Mouse (Mus musculus): ENCODE measurements around the gene Gm3594. TPM values are rescaled to one million over a fixed set of nuclear protein-coding genes. Genes with fewer than 3 reads are reported as not detected.
"Not testable (repeated sequence)": the region's sequence is repeated elsewhere in the genome, so short reads cannot be mapped to it uniquely, and the experiment has no call there.

The Gm3594 gene
- total RNA-seq (2017): not detected in 2 replicates

DNA sequence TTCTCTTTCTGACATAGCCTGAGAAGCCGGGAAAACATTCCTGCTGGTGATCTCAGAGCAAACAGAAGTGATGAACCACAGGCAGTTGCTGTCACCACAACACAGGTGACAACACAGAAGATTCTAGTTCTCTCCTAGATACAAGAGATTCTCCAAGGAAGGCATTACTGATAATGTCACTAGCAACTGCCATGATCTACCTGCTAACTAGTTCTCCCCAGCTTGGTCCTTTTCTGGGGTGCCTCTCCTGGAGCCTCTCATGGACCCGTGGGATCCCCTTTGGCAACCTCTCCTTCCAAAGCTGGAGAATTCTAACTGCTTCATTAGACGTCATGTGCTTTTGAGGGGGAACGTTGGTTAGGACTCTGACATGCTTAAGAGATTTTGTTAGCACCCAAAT is at the start of gene Gm3594:
Gene Gm3594, minus strand, starts transcription at position 101 of the 400 bp plus-strand sequence.
- not testable (repeated sequence) for ATAC-seq (ENCODE audit: extremely low read depth, insufficient number of reproducible peaks, low FRiP score, poor library complexity, severe bottlenecking)

DNA sequence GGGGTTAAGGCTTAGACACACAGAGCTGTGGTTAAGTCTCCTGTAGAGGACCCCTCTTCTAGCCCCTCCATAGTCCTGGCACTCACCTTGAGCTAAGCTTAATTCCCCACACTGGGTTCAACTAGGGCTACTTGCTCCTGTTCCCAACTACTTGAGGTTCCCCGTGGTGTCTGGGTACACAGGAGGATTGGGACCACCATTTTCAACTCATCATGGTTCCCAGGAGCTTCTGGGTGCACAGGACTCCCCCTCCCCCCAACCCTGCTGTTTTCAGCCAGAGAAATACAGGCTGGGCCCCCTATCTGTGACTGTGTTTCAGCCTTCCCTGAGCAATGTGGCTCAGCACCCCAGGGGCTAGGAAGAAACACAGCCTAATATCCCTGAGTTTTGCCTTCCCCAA is 41.9 kb upstream of the Gm3594 start:
- ATAC-seq (ENCODE audit: extremely low read depth, insufficient number of reproducible peaks, low FRiP score, poor library complexity, severe bottlenecking): not testable (repeated sequence)

DNA sequence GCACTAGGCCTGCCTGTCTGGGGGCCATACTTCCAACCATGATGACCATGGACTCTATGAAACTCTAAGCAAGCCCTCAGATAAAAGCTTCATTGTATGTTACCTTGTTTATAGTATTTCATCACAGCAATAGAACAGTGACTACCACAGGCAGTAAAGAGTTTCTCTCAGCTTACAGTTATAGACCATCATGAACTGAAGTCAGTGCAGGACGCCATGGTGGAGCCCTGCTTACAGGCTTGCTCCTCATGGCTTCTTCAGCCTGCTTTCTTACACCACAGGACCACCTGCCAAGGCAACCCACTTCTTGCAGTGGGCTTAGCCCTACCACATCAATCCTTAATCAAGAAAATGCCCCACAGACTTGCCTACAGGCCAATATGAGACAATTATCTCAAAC is 41.1 kb upstream of the Gm3594 start:
- ATAC-seq (ENCODE audit: extremely low read depth, insufficient number of reproducible peaks, low FRiP score, poor library complexity, severe bottlenecking): not testable (repeated sequence)

GRCm38 (mm10) chr14:6482126-6482525 is 37.7 kb upstream of the Gm3594 start:
- ATAC-seq (ENCODE audit: extremely low read depth, insufficient number of reproducible peaks, low FRiP score, poor library complexity, severe bottlenecking): not testable (repeated sequence)

GRCm38 (mm10) chr14:6471856-6472255 is 27.4 kb upstream of the Gm3594 start:
- ATAC-seq (ENCODE audit: extremely low read depth, insufficient number of reproducible peaks, low FRiP score, poor library complexity, severe bottlenecking): not testable (repeated sequence)

- ATAC-seq (ENCODE audit: extremely low read depth, insufficient number of reproducible peaks, low FRiP score, poor library complexity, severe bottlenecking): not testable (repeated sequence)
These were observed 3.6 kb downstream of the Gm3594 start for GRCm38 (mm10) chr14:6440774-6441173.

DNA sequence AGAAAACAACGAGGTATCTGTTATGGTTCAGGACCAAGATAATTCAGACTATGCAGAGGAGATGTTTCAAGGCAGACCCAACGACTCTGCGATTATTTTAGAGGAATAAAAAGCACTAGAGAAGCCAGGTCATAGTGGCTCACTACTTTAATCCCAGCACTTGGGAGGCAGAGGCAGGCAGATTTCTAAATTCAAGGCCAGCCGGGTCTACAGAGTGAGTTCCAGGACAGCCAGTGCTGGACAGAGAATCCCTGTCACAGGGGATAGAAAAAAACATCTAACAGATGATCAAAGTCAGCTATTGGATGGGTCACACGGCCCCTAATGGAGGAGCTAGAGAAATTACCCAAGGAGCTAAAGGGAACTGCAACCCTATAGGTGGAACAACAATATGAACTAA is 4.2 kb downstream of the Gm3594 start:
- ATAC-seq (ENCODE audit: extremely low read depth, insufficient number of reproducible peaks, low FRiP score, poor library complexity, severe bottlenecking): not testable (repeated sequence)

DNA sequence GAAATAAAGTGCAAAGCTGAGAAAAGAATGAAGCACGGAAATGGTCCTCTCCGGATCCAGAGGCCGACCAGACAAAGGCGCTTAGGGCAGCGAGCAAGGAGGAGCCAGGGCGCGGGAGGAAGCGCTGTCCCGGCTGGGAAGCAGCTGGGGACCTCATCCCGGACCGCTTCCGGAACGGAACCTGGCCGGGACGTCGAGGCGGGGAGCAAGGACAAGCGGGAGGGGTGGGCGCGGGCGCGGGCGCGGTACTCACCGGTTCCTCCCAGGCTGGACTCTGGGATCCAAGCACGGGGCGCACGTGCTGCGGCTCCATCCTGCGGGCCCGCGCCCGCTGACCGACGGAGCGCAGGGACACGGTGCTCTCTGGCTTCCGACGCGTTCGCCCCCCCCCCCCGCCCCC is 17.6 kb downstream of the Gm3594 start:
- not testable (repeated sequence) for ATAC-seq (ENCODE audit: extremely low read depth, insufficient number of reproducible peaks, low FRiP score, poor library complexity, severe bottlenecking)

GRCm38 (mm10) chr14:6426353-6426752 is 18.1 kb downstream of the Gm3594 start:
- not testable (repeated sequence) for ATAC-seq (ENCODE audit: extremely low read depth, insufficient number of reproducible peaks, low FRiP score, poor library complexity, severe bottlenecking)

DNA sequence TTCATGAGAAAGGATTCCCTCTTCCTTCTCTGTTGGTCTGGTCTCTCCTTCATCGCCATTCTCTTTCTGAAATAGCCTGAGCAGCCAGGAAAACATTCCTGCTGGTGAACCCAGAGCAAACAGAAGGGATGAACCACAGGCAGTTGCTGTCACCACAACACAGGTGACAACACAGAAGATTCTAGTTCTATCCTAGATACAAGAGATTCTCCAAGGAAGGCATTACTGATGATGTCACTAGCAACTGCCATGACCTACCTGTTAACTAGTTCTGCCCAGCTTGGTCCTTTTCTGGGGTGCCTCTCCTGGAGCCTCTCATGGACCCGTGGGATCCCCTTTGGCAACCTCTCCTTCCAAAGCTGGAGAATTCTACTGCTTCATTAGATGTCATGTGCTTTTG is 32.0 kb downstream of the Gm3594 start, which contains the start of gene Gm3591:
Gene Gm3591, minus strand, starts transcription at position 101 of the 400 bp plus-strand sequence.
- not testable (repeated sequence) for ATAC-seq (ENCODE audit: extremely low read depth, insufficient number of reproducible peaks, low FRiP score, poor library complexity, severe bottlenecking)

- ATAC-seq (ENCODE audit: extremely low read depth, insufficient number of reproducible peaks, low FRiP score, poor library complexity, severe bottlenecking): not testable (repeated sequence)
These were observed 54.2 kb downstream of the Gm3594 start, which contains the start of gene Gm16440 for GRCm38 (mm10) chr14:6390219-6390618. Gene Gm16440, minus strand, starts transcription at chr14:6390319.

Other genes starting within 250 kb of the Gm3594 start
- gene Gm21560, start 225.3 kb downstream of the Gm3594 start, total RNA-seq (2017): not detected in 2 replicates
- 0.25 TPM in 1 of 2 replicates, not detected in the other for gene Gm3411, start 157.4 kb downstream of the Gm3594 start, total RNA-seq (2017)
- gene Gm21103, start 139.8 kb downstream of the Gm3594 start, total RNA-seq (2017): not detected in 2 replicates
- not detected in 2 replicates for gene Gm3618, start 100.9 kb downstream of the Gm3594 start, total RNA-seq (2017)
- not detected in 2 replicates for gene Gm16440, start 54.3 kb downstream of the Gm3594 start, total RNA-seq (2017)
- not detected in 2 replicates for gene Gm3591, start 32.1 kb downstream of the Gm3594 start, total RNA-seq (2017)
- not detected in 2 replicates for gene Gm8356, start 92.7 kb upstream of the Gm3594 start, total RNA-seq (2017)
- gene Gm3629, start 146.0 kb upstream of the Gm3594 start, total RNA-seq (2017): not detected in 2 replicates
- gene Gm3460, start 177.8 kb upstream of the Gm3594 start, total RNA-seq (2017): not detected in 2 replicates
- not detected in 2 replicates for gene Gm10251, start 239.6 kb upstream of the Gm3594 start, total RNA-seq (2017)

Measured in neutrophil, adult 5-6 weeks (primary cell).